Mouse (Mus musculus) embryonic fibroblast, embryonic 13.5 days (primary cell): ENCODE results near the gene Rab25.

Experiments used
- CTCF ChIP-seq: IDR thresholded peaks from 2 replicates; pipeline ENCODE4 v1.5.1; 2011; ENCODE audit warnings: mild to moderate bottlenecking, control low read depth, low read length, moderate library complexity, borderline replicate concordance; ENCODE audit not compliant: insufficient read depth
- POLR2A ChIP-seq: IDR thresholded peaks from 2 replicates; pipeline ENCODE4 v1.6.1; 2011; ENCODE audit warnings: low read depth, mild to moderate bottlenecking, control low read depth, low read length, moderate library complexity

DNA sequence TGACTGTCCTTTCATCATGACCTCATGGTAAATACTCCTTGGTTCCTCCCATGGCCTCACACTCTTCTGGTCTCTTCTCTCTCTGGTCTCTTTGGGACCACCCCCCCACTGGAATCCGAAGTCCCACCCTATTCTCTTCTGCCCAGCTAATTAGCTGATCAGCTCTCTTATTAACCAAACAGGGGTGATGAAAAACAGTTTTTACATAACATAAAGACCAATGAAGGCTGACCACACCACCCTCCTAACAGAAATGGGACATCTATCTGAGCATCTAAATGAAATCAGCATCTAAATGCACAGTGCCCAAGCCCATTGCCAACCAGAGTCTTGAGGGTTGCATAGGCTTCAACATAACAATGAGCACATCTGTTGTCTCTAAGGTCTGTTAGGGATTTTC is 23.8 kb upstream of the Rab25 start:
- TF ChIP-seq CTCF = no peak
- no peak for TF ChIP-seq POLR2A
